Mouse (Mus musculus): ENCODE results near the gene Poll. TPM values are rescaled to one million over a fixed set of nuclear protein-coding genes. Genes with fewer than 3 reads are reported as not detected.

Gene Poll
- total RNA-seq (2014; fragmentation: Nextera tagmentation) = 8.6 and 10.2 TPM in 2 replicates
- total RNA-seq (2017) = 5.4 and 10.3 TPM in 2 replicates

- peak; percentile 86 for ATAC-seq (replicated peaks; ENCODE audit: low FRiP score, low TSS enrichment, poor library complexity, severe bottlenecking)
Observed at GRCm38 (mm10) chr19:45560153-45560890, at the start of gene Poll, which contains the start of gene Gm17018. TSS of gene Poll (minus strand) at chr19:45560531. TSS of gene Gm17018 (plus strand) at chr19:45560615.

GRCm38 (mm10) chr19:45608648-45609339 lies 48.5 kb upstream of the Poll start:
- ATAC-seq (replicated peaks; ENCODE audit: low FRiP score, low TSS enrichment, poor library complexity, severe bottlenecking) = no peak

- ATAC-seq (replicated peaks; ENCODE audit: low FRiP score, low TSS enrichment, poor library complexity, severe bottlenecking) = no peak
Observed at GRCm38 (mm10) chr19:45607479-45607878, 47.1 kb upstream of the Poll start.

GRCm38 (mm10) chr19:45606701-45607100 lies 46.4 kb upstream of the Poll start:
- ATAC-seq (replicated peaks; ENCODE audit: low FRiP score, low TSS enrichment, poor library complexity, severe bottlenecking) = no peak

- peak; percentile 82 for ATAC-seq (replicated peaks; ENCODE audit: low FRiP score, low TSS enrichment, poor library complexity, severe bottlenecking)
Observed at GRCm38 (mm10) chr19:45602606-45603005, 42.3 kb upstream of the Poll start.

- no peak for ATAC-seq (replicated peaks; ENCODE audit: low FRiP score, low TSS enrichment, poor library complexity, severe bottlenecking)
Observed at GRCm38 (mm10) chr19:45597106-45597505, 36.8 kb upstream of the Poll start.

GRCm38 (mm10) chr19:45596434-45596833 lies 36.1 kb upstream of the Poll start:
- ATAC-seq (replicated peaks; ENCODE audit: low FRiP score, low TSS enrichment, poor library complexity, severe bottlenecking) = no peak

GRCm38 (mm10) chr19:45596019-45596418 lies 35.7 kb upstream of the Poll start:
- ATAC-seq (replicated peaks; ENCODE audit: low FRiP score, low TSS enrichment, poor library complexity, severe bottlenecking) = no peak

- no peak for ATAC-seq (replicated peaks; ENCODE audit: low FRiP score, low TSS enrichment, poor library complexity, severe bottlenecking)
Observed at GRCm38 (mm10) chr19:45595481-45595880, 35.1 kb upstream of the Poll start.

GRCm38 (mm10) chr19:45594079-45594478 lies 33.7 kb upstream of the Poll start:
- no peak for ATAC-seq (replicated peaks; ENCODE audit: low FRiP score, low TSS enrichment, poor library complexity, severe bottlenecking)

- ATAC-seq (replicated peaks; ENCODE audit: low FRiP score, low TSS enrichment, poor library complexity, severe bottlenecking) = no peak
Observed at GRCm38 (mm10) chr19:45592916-45593315, 32.6 kb upstream of the Poll start.

- ATAC-seq (replicated peaks; ENCODE audit: low FRiP score, low TSS enrichment, poor library complexity, severe bottlenecking) = 0 out of 2 replicates have a peak, but pooled peaks have one; percentile 31
Observed at GRCm38 (mm10) chr19:45591704-45592103, 31.4 kb upstream of the Poll start.

- ATAC-seq (replicated peaks; ENCODE audit: low FRiP score, low TSS enrichment, poor library complexity, severe bottlenecking) = no peak
Observed at GRCm38 (mm10) chr19:45589761-45590160, 29.4 kb upstream of the Poll start.

- ATAC-seq (replicated peaks; ENCODE audit: low FRiP score, low TSS enrichment, poor library complexity, severe bottlenecking) = no peak
Observed at GRCm38 (mm10) chr19:45587509-45588292, 27.4 kb upstream of the Poll start.

GRCm38 (mm10) chr19:45586850-45587249 lies 26.5 kb upstream of the Poll start:
- no peak for ATAC-seq (replicated peaks; ENCODE audit: low FRiP score, low TSS enrichment, poor library complexity, severe bottlenecking)

GRCm38 (mm10) chr19:45584856-45585620 lies 24.7 kb upstream of the Poll start:
- no peak for ATAC-seq (replicated peaks; ENCODE audit: low FRiP score, low TSS enrichment, poor library complexity, severe bottlenecking)

- no peak for ATAC-seq (replicated peaks; ENCODE audit: low FRiP score, low TSS enrichment, poor library complexity, severe bottlenecking)
Observed at GRCm38 (mm10) chr19:45583136-45583535, 22.8 kb upstream of the Poll start.

GRCm38 (mm10) chr19:45582161-45582560 lies 21.8 kb upstream of the Poll start:
- ATAC-seq (replicated peaks; ENCODE audit: low FRiP score, low TSS enrichment, poor library complexity, severe bottlenecking) = no peak

GRCm38 (mm10) chr19:45581257-45581656 lies 20.9 kb upstream of the Poll start:
- peak; percentile 80 for ATAC-seq (replicated peaks; ENCODE audit: low FRiP score, low TSS enrichment, poor library complexity, severe bottlenecking)
